Mouse (Mus musculus) left cerebral cortex, postnatal 36 days (tissue): ENCODE data around the gene Lama1. TPM values are rescaled to one million over a fixed set of nuclear protein-coding genes. Genes with fewer than 3 reads are reported as not detected.

Experiments
- DNase-seq, 2 experiments: peaks; one replicate each; pipeline ENCODE4 v3.0.0; 2021 to 2022; ENCODE audit warnings: low spot score in 2 of 2, mixed read lengths in 1 of 2
- intact Hi-C: fragments of 180-260 bp; cut with DNase I; formaldehyde crosslinking; loops from one replicate; pipeline ENCODE4 v1.15.1; 2025
- total RNA-seq, 2 experiments: library from RNA; stranded (reverse); gene quantifications; 2 replicates each; pipeline ENCODE4 v1.2.3; 2021

The Lama1 gene
- 1 to 10 TPM; 3.6 to 5.1 TPM for total RNA-seq

GRCm38 (mm10) chr17:67696694-67697386 lies at the start of gene Lama1:
Gene Lama1 (plus strand): TSS chr17:67697259.
- DNase-seq: peak in 1 of 2 experiments; percentile 37
- intact Hi-C loops: no loop called here

GRCm38 (mm10) chr17:67651506-67651905 lies 45.6 kb upstream of the Lama1 start:
- peak in 1 of 2 experiments; percentile 9 for DNase-seq
- intact Hi-C loops: loop anchor here (2.0 kb wide), 1 partner anchor 185 kb away; no protein-coding TSS in a partner anchor

GRCm38 (mm10) chr17:67664299-67664698 lies 32.8 kb upstream of the Lama1 start:
- intact Hi-C loops: no loop called here
- no peak for DNase-seq

- DNase-seq: no peak
- intact Hi-C loops: loop anchor here (5.0 kb wide), 1 partner anchor 1090 kb away; no protein-coding TSS in a partner anchor
These were observed 30.1 kb upstream of the Lama1 start for GRCm38 (mm10) chr17:67666981-67667380.

GRCm38 (mm10) chr17:67667981-67668380 lies 29.1 kb upstream of the Lama1 start:
- peak; percentile 35 to 41 for DNase-seq
- intact Hi-C loops: loop anchor here (5.0 kb wide), 1 partner anchor 1091 kb away; no protein-coding TSS in a partner anchor

GRCm38 (mm10) chr17:67678576-67678975 lies 18.5 kb upstream of the Lama1 start:
- intact Hi-C loops: no loop called here

GRCm38 (mm10) chr17:67681084-67681483 lies 16.0 kb upstream of the Lama1 start:
- no peak for DNase-seq
- intact Hi-C loops: no loop called here

More at GRCm38 (mm10) chr17:67678576-67678975, 18.5 kb upstream of the Lama1 start:
- DNase-seq: no peak

DNA sequence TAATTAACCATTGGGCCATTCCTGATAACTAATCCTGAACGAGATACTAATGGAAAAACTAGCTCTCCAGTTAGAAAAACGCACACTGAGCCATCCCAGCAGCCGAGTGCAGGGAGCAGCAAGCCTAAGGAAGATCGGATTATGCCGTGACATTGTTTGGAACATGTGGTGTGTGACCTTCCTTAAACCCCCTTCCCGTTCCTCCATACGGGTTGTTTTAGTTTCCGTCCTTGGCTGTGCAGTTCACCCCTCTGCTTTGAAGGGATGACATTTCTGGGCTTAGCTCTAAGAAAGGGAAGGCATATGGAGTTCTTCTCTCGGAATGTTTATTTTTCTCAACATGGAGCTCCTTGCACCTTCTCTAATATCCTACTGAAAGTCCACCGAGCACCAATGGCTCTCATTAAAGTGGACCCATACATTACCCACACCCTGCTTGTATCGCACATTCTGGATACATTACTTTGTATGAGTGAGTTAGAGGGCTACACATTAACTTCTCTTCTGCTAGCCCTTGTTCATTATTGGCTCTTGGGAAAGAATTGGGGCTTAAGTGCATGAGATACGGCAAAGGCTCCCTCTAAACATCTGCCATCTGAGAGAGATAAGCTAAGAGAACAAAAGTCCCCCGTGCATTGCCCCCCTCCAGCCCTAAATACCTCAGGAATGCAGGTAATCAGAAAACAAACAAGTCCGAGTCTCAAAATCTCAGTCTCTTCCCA lies 11.9 kb upstream of the Lama1 start:
- intact Hi-C loops: no loop called here
- no peak for DNase-seq

DNA sequence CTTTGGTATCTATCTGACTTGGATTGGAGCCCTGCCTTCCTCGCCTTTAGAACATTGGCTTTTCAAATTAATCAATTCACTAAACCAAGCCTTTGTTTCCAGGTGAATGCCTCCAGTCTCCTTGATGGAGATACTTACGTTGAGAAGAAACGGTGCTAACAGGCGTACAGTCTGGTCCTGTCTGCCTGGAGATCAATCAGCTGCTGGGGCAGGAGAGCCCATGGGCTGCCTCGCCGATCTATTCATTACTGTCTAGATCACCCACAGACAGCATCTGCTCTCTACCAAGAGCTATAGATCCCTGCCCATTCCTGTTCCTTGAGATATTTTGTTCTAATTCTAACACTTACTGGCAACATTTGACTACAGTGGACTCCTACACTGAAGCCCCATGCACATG lies 9.6 kb upstream of the Lama1 start:
- intact Hi-C loops: no loop called here
- DNase-seq: no peak

GRCm38 (mm10) chr17:67690689-67691088 lies 6.4 kb upstream of the Lama1 start:
- intact Hi-C loops: no loop called here

GRCm38 (mm10) chr17:67692651-67693050 lies 4.4 kb upstream of the Lama1 start:
- no peak for DNase-seq
- intact Hi-C loops: no loop called here

More at GRCm38 (mm10) chr17:67690689-67691088, 6.4 kb upstream of the Lama1 start:
- no peak for DNase-seq

- DNase-seq: no peak
- intact Hi-C loops: no loop called here
These were observed 3.2 kb upstream of the Lama1 start for GRCm38 (mm10) chr17:67693861-67694260.

DNA sequence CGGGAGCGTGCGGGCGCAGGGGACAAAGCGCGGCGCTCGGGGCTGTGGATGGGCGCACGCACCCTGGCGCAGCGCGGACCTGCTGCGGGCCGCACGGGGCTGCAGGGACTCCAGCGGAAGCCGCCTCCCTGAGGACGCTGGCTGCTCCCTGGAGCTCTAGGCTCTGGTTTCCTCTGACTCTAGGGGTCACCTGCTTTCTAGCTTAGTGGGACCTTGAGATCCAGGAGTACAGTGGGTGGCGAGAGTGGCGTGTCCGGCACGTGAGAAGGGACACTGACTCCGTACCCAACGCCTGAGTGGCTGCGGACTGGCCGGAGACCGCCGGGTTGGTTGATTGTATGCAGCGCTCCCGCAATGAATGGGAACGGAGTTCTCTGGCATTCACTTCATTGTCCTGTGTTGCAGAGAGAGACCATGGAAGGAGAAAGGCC lies 417 bp downstream of the Lama1 start:
- peak; percentile 7 to 8 for DNase-seq
- intact Hi-C loops: no loop called here

DNA sequence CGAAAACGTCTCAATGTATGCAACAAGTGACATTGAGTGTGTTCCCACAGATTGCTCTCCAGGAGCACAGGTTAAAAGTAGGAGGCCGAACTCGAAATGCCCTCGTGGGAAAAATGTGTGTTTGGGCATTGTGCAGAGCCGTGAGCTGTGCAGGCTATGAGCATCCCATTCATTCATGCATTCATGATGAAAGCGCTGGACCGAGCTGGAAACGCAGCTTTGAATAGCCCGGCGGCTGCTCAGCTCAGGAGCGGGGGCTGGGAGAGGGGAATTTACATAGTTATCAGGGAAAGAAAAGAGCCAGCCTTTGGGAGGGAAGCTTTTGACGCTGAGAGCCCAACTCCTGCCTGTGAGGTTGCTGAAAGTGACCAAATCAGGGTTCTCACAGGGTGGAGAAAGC lies 1.2 kb downstream of the Lama1 start:
- intact Hi-C loops: no loop called here
- peak in 1 of 2 experiments; percentile 13 for DNase-seq

DNA sequence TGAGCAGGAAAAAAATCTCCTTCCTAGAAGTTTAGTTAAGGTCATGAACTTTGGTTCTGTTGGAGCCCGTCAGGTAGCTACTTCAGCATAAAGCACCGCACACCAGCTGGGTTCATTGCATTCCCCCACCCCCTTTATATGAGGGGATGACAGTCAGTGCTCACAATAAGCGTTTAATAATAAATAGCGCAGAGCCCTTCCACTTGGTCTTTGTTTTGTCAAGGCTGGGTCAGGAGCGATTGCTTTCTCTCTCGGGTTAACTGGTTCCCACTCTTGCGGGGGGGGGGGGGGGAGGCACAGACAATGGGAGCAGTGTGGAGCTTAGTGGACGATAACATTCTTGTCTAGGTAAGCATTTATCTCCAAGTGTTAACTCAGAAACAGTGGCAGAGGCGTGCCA lies 4.7 kb downstream of the Lama1 start:
- intact Hi-C loops: no loop called here

GRCm38 (mm10) chr17:67702941-67703340 lies 5.9 kb downstream of the Lama1 start:
- DNase-seq: no peak
- intact Hi-C loops: no loop called here

More for the DNA sequence above, 4.7 kb downstream of the Lama1 start:
- DNase-seq: no peak

DNA sequence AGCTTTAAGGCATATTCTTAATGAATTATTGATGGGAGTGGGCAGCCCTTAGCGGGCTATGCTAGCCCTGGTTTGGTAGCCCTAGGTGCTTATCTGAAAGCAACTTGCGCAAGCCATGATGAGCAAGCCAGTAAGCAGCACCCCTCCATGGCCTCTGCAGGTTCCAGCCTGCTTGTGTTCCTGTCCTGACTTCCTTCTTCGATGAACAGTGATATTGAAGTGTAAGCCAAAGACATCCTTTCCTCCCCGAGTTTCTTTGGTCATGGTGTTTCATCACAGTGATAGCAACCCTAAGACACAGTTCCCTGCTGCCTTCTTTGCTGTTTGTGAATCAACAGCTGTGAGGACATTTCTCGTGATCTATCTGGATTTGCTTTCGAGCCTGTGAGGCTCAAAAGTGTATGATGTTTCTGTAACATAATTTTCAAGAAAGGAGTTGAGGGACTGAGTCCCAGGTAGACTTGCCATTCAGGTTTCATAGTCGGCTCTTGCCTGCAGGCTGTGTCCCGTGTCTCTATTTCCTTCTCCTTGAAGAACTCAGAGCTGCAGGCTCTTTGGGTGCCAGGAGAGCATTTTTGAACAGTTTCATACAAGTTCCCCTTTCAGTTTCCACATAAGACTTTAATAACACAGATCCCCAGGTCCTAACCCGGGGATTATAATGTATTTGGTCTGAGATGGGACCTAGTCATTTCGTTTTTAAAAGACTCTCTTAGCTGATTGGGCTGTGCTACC lies 8.1 kb downstream of the Lama1 start:
- intact Hi-C loops: no loop called here

GRCm38 (mm10) chr17:67706372-67706771 lies 9.3 kb downstream of the Lama1 start:
- DNase-seq: no peak
- intact Hi-C loops: no loop called here

More for the DNA sequence above, 8.1 kb downstream of the Lama1 start:
- no peak for DNase-seq

- DNase-seq: no peak
- intact Hi-C loops: no loop called here
These were observed 10.8 kb downstream of the Lama1 start for GRCm38 (mm10) chr17:67707793-67708364.

- DNase-seq: no peak
- intact Hi-C loops: no loop called here
These were observed 13.3 kb downstream of the Lama1 start for GRCm38 (mm10) chr17:67710377-67710781.
